Mouse (Mus musculus): ENCODE measurements around the gene Fcgrt. TPM values are rescaled to one million over a fixed set of nuclear protein-coding genes. Genes with fewer than 3 reads are reported as not detected.
"Not testable (repeated sequence)": the region's sequence is repeated elsewhere in the genome, so short reads cannot be mapped to it uniquely, and the experiment has no call there.

Fcgrt gene
- total RNA-seq, 4 experiments from 2014 or later = 65.6 to 77.1 (median 67.5) TPM

DNA sequence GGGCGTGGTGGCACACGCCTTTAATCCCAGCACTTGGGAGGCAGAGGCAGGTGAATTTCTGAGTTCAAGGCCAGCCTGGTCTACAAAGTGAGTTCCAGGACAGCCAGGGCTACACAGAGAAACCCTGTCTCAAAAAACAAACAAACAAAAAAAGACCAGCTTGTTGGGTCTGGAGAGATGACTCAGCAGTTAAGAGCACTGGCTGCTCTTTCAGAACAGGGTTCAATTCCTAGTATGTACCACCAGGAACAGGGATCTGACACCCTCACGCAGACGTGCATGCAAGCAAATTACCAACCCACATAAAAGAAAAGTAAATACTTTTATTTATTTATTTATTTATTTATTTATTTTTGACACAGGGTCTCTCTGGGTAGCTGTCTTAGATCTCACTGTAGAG is 6.4 kb upstream of the Fcgrt start:
- not testable (repeated sequence) for DNase-seq (ENCODE audit: low spot score)

- no peak for DNase-seq (ENCODE audit: low spot score)
Observed at GRCm38 (mm10) chr7:45107052-45107645, 3.5 kb upstream of the Fcgrt start.

GRCm38 (mm10) chr7:45106441-45106840 is 2.8 kb upstream of the Fcgrt start:
- DNase-seq (ENCODE audit: low spot score) = no peak

DNA sequence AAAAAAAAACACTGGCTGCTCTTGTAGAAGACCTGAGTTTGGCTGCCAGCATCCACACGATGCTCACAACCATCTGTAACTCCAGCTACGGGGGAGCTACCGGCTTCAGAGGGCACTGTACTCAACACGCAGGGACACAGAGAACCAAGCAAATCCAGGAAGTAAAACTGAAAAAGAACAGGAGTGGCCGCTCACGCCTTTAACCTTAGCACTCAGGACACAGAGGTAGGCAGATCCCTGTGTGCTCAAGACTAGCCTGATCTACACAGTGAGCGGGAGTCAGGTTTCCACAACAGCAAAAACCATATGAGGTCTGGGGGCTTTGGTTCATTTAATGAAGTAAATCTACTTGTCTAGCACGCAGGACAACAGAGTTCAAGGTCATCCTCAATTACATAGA is 1.8 kb upstream of the Fcgrt start:
- no peak for DNase-seq (ENCODE audit: low spot score)

DNA sequence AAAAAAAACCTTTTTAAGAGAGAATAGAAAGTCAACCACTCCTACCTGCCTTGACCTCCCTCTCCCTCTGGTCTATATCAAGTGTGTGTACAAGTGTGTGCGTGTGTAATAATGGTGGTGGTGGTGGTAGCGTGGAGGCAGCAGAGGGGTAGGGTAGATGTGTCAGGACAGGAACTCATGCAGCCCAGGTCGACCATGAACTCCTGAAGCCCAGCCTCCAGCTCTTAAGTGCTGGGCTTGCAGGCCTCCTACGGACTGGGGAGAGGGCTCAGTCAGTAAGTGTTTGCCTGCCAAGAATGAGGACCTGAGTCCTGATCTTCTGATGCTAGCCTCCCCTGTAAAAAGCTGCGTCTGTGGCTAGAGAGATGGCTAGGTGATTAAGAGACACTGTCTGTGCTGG is 1.3 kb upstream of the Fcgrt start:
- DNase-seq (ENCODE audit: low spot score) = no peak

DNA sequence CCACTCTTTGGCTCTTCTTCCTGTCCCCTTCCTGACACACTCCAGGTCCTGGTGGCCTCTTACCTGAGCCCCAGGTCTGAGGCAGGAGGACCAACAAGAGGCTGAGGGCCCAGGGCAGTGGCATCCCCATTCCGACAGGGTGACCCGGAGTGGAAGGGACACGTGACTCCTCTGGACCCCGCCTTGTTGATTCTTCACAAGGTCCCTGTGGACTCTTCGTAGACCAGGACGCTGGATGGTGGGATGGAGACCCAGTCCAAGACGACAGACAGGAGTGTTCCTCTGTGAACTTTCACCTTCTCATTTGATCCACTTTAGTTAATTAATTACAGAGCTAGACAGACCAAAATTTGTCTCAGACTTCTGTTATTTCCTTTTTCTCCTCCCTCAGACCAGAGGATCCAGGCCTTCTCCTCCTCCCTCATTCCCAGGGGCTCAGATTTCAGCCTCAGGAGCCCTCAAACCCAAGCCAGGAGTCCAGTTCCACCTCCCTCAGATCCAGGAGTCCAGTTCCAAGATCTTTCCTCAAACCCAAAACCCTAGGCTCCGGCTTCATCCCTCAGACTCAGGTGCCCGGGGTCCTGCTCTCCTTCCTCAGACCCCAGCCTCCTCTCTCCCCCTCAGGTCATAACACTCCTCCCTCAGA is 588 bp downstream of the Fcgrt start:
- no peak for DNase-seq (ENCODE audit: low spot score)

- no peak for DNase-seq (ENCODE audit: low spot score)
Observed at GRCm38 (mm10) chr7:45102441-45102840, 1.2 kb downstream of the Fcgrt start.

DNA sequence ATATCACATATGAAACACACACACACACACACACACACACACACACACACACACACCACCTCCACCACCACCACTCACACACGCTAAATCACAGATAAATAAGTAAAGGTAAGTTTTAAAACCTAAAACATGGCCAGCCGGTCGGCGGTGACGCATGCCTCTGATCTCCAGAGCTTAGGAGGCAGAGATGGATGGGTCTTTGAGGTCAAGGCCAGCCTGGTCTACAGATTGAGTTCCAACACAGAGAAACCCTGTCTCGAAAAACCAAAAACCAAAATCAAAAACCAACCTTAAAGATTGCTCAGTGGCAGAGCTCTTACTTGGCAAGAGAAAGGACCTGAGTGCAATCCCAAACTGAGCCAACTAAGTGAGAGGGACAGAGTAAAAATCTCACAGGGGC is 3.6 kb downstream of the Fcgrt start:
- no peak for DNase-seq (ENCODE audit: low spot score)

- no peak for DNase-seq (ENCODE audit: low spot score)
Observed at GRCm38 (mm10) chr7:45098541-45099240, 5.0 kb downstream of the Fcgrt start.

DNA sequence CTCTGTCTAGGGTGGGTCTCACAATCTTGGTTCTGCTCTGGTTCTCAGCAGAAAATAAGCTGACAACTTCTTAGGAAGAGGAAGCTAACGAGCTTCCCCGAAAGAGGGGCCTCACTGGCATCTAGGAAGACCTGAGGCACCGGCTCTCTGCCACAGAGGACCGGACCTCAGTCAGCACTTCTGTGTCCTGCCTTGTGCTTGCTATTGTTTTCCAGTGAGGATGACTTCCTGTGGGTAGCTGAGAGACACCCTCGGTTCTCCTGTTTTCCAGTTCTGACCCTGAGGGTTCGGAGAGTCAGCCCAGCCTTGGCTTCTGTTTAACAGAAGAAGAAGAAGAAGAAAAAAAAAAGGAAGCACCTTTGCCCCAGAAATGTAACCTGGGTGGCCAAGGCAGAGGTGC is 6.2 kb downstream of the Fcgrt start:
- DNase-seq (ENCODE audit: low spot score) = no peak

DNA sequence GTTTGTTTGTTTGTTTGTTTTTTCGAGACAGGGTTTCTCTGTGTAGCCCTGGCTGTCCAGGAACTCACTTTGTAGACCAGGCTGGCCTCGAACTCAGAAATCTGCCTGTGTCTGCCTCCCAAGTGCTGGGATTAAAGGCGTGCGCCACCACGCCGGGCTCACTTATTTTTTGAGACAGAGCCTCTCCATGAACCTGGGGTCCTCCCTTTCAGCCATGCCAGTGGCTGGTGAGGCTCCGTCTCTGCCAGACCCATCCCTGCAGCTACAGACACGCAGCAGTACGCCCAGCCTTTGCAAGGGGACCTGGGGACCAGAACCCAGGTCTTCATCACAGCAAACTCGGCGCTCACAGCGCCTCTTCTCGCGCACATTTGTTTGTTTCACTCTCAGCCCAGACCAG is 7.7 kb downstream of the Fcgrt start:
- not testable (repeated sequence) for DNase-seq (ENCODE audit: low spot score)

DNA sequence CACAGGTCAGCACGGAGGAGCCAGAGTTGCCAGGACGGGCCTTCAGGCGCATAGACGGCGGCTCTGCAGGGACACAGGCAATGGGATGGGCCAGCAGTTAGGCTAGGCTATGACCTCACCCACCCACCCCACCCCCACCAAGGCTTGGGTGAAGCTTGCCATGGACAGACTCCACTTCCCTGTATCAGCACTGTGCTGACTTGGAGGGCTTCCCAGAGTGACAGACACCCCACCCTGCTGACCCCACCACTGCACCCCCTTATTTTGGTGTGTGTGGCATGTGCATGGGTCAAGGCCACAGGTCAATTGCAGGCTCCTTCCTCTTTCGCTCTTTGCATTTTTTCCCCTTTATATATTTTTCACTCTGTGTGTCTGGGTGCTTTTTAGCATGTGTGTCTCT is 8.3 kb downstream of the Fcgrt start:
- DNase-seq (ENCODE audit: low spot score) = no peak

DNA sequence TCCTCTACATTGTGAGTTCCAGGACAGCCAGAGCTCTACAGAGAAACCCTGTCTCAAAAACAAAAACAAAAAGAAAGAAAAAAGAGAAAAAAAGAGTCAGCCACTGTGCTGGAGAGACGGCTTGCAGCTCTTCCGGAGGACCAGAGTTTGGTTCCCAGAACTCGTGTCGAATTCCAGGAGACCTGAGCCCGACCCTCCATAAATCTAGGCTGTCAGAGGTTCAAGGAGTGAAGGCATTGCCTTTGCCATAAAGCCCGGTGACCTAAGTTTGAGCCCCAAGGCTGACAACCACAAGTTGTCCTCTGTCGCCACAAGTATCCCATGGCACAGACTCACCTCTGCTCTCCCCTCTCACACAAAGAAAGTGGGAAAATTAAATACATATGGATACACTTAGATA is 9.5 kb downstream of the Fcgrt start:
- DNase-seq (ENCODE audit: low spot score) = no peak

- DNase-seq (ENCODE audit: low spot score) = no peak
Observed at GRCm38 (mm10) chr7:45093516-45093905, 10.1 kb downstream of the Fcgrt start.

GRCm38 (mm10) chr7:45092828-45093515 is 10.7 kb downstream of the Fcgrt start:
- no peak for DNase-seq (ENCODE audit: low spot score)

- peak; percentile 82 for DNase-seq (ENCODE audit: low spot score)
Observed at GRCm38 (mm10) chr7:45092048-45092447, 11.6 kb downstream of the Fcgrt start, which contains the start of gene Rcn3. Gene Rcn3, minus strand, starts transcription at chr7:45092221.

DNA sequence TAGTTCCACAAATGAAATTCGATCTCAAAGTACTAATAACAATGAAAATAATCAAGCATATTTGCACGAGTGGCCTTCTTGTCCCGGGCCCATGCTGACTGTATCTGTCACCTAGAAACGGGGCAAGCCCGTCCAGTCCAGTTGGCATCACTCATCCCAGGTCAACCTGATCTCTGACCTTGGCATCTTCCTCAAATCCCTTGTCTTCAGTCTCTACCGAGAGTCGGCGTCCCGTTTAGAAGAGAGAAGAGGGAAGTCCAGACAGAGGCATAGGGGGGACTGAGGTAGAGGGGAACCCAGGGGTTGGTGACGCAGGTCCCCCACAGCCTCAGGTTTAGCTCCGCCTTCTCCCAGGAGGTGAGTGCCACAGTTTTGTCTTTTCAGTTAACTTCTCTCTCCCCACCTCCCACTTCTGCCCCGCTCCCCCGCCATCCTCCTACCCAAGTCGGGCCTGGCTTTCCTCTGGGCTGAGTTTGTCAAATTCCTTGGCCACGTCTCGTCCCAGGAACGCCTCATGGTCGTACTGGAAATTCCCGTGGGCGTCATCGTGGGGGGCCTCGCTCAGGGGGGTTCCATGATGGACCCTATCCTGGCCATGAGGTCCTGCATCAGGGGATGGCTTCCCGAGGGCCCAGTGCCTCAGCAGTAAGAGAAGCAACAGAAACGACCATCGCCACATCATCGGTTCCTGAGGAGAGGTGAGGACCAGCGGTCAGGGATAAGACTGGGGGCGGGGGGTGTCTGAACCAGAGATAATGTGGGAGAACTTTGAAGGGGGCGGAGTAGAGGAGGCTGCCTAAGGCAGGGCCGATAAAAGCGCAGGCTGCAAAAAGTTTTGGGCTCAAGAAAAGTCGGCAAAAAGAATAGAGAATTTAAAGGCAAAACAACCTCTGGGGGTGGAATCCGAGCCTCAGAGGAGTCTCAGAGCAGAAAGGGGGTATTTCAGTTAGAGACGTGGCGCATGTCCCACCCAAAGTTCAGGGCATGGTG is 12.4 kb downstream of the Fcgrt start:
- no peak for DNase-seq (ENCODE audit: low spot score)

DNA sequence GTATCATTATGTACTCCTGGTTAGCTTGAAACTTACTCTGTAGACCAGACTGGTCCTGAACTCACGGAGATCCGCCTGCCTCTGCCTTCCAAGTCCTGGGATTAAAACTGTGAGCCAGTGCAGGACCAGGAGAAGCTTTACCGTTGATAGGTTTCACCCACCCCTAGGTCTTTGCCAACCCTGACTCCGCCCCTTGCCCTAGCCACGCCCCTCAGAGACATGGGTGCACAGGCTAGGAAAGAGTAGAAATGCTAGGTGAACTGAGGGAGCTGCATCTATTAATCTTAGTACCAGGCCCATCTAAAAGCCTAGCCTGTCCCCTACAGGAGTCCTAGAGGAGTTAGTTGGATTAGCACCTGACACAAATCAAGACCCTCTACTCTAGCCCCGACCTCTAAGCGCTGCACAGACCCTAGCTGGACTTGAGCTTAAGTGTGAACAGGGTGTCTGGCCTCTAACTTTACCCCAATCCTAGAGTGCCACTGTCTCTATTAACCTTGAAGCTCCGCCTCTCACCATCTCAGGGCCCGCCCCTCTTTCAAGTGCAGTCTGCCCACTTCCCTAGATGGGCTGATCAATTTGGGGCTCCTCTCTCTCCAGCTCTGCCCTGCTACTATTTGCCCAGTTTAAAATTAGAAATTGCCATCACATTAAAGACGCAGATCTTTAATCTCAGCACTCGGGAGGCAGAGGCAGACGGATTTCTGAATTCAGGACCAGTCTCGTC is 13.2 kb downstream of the Fcgrt start:
- DNase-seq (ENCODE audit: low spot score) = no peak

DNA sequence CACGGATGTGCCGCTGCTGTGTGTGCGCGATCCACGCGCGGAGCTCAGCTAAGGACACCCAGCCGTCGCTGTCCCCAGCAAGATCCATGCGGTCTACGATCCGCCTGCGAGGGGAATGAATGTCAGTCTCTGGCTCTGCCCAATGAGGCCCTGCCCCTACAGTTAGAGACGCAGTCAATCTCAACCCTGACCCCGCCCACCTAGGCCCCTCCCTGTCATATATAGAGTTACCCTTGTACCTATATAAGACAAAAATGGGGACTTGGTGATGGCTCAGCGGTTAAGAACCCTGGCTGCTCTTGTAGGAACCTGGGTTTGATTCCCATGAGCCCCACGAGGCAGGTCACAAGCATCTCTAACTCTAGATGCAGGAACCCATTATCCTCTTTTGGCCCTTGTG is 15.1 kb downstream of the Fcgrt start:
- DNase-seq (ENCODE audit: low spot score) = no peak

- DNase-seq (ENCODE audit: low spot score) = no peak
Observed at GRCm38 (mm10) chr7:45086084-45086483, 17.6 kb downstream of the Fcgrt start.

Data from heart, adult 8-10 months (tissue).